Mouse (Mus musculus) B cell, adult (primary cell): ENCODE measurements around the gene Ap3b1. TPM values are rescaled to one million over a fixed set of nuclear protein-coding genes. Genes with fewer than 3 reads are reported as not detected.

Experiments used
- total RNA-seq: library from RNA; stranded (reverse); gene quantifications from 4 replicates; pipeline ENCODE4 v1.2.4, GENCODE M21; 2023; ENCODE audit not compliant: inconsistent age

Gene Ap3b1
- total RNA-seq = 61.0 to 65.6 TPM (median 62.2 TPM) in 4 replicates

GRCm38 (mm10) chr13:94358401-94359265 lies at the start of gene Ap3b1:
Ap3b1 (plus strand) TSS chr13:94358960.

Other genes with a start within 250 kb of the Ap3b1 start
- gene Scamp1, start 73.1 kb upstream of the Ap3b1 start, total RNA-seq = 4.3 to 5.8 TPM (median 5.1 TPM) in 4 replicates